Mouse (Mus musculus) intestine, embryonic 14.5 days (tissue): ENCODE data around the gene Cnksr1. TPM values are rescaled to one million over a fixed set of nuclear protein-coding genes. Genes with fewer than 3 reads are reported as not detected.
"Not testable (repeated sequence)": the region's sequence is repeated elsewhere in the genome, so short reads cannot be mapped to it uniquely, and the experiment has no call there.

Experiments used
- ATAC-seq: fragments of 200-750 bp; cut with Nextera tagmentation; replicated peaks from 2 replicates; pipeline ENCODE4 v1.8.0; 2017; ENCODE audit warnings: low read depth, moderate number of reproducible peaks, moderate TSS enrichment, moderate library complexity; ENCODE audit not compliant: low FRiP score, low TSS enrichment
- DNase-seq: peaks from one replicate; pipeline ENCODE4 v3.0.0-alpha.2; 2018; ENCODE audit warnings: low spot score
- H3K27ac ChIP-seq: fragments of 300-500 bp; sonication (generic); 2 replicates; pipeline ENCODE4 v1.5.1; 2014; ENCODE audit warnings: low read depth, mild to moderate bottlenecking, control low read depth
- H3K27me3 ChIP-seq: fragments of 300-500 bp; sonication (generic); replicated peaks from 2 replicates; pipeline ENCODE4 v1.6.1; 2014; ENCODE audit warnings: low read length, control low read depth; ENCODE audit not compliant: control insufficient read depth, insufficient read depth
- H3K36me3 ChIP-seq: fragments of 300-500 bp; sonication (generic); 2 replicates; pipeline ENCODE4 v1.6.1; 2014; ENCODE audit warnings: low read length, control low read depth; ENCODE audit not compliant: control insufficient read depth, insufficient read depth
- H3K4me1 ChIP-seq: fragments of 300-500 bp; sonication (generic); replicated peaks from 2 replicates; pipeline ENCODE4 v1.6.1; 2014; ENCODE audit warnings: low read length, control low read depth, mixed read lengths; ENCODE audit not compliant: control insufficient read depth, insufficient read depth
- H3K4me2 ChIP-seq: fragments of 300-500 bp; sonication (generic); 2 replicates; pipeline ENCODE4 v1.6.1; 2014; ENCODE audit warnings: low read length
- H3K4me3 ChIP-seq: fragments of 300-500 bp; sonication (generic); 2 replicates; pipeline ENCODE4 v1.5.1; 2014; ENCODE audit warnings: low read depth, low read length, control low read depth, mixed read lengths
- H3K9ac ChIP-seq: fragments of 300-500 bp; sonication (generic); 2 replicates; pipeline ENCODE4 v1.6.1; 2014; ENCODE audit warnings: mild to moderate bottlenecking, low read length
- H3K9me3 ChIP-seq: fragments of 300-500 bp; sonication (generic); 2 replicates; pipeline ENCODE4 v1.6.1; 2016; ENCODE audit warnings: low read length, control low read depth; ENCODE audit not compliant: control insufficient read depth
- whole genome bisulfite sequencing: fragments of 180-500 bp; shearing (Covaris S2); extraction: QIAGEN DNeasy Blood & Tissue Kit; methylation state at CpG from one replicate; pipeline ENCODE4 v1.1.7; 2014; 5-methylcytosine and 5-hydroxymethylcytosine counted together
- polyA plus RNA-seq: library from polyadenylated mRNA; unstranded; fragments of >200 nt; fragmentation: Nextera tagmentation; extraction: Ambion mirVana; gene quantifications from 2 replicates; pipeline ENCODE4 v1.2.1, GENCODE M21; 2014

Gene Cnksr1
- polyA plus RNA-seq, 1 experiment from 2014 or later = 7.5 TPM

DNA sequence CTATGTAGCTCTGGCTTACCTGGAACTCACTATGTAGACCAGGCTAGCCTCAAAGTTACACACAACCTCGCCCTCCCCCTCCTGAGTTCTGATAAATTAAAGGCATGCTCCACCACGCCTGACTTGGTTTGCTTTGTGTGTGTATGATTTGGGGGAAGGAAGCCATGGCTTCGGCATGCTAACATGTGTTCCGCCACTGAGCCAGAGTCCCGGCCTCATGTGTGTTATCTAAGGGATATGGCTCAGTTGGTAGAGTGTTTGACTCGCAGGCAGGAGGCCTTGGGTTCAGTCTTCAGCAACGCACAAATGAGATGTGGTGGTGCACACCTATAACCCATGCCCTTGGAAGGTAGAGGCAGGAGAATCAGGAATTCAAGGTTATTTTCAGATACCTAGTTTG is 33.8 kb upstream of the Cnksr1 start:
- 0 out of 2 replicates have a peak, but pooled peaks cover 3% of the 10 kb centered on the region for H3K4me1 ChIP-seq
- no peaks in the 10 kb centered on the region for H3K9me3 ChIP-seq
- no peak overlapping the region for H3K4me3 ChIP-seq
- DNase-seq = no peak
- WGBS = 91% methylated on average over 7 of the region's 7 CpGs
- no peak overlapping the region for H3K4me2 ChIP-seq
- H3K36me3 ChIP-seq = peaks cover 12% of the 10 kb centered on the region; the same call in 1 of the 2 replicates
- H3K27ac ChIP-seq = no peak overlapping the region
- no peak overlapping the region for H3K9ac ChIP-seq
- ATAC-seq = no peak
- H3K27me3 ChIP-seq = no peaks in the 10 kb centered on the region

DNA sequence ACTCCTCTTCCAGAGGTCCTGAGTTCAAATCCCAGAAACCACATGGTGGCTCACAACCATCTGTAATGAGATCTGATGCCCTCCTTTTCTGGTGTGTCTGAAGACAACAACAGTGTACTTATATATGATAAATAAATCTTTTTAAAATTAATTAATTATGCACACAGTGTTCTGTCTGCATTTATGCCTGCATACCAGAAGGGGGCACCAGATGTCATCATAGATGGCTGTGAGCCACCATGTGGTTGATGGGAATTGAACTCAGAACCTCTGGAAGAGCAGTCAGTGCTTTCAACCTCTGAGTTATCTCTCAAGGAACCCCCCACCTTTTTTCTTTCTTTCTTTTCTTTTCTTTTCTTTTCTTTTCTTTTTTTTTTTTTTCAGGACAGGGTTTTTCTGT is 31.4 kb upstream of the Cnksr1 start:
- H3K27ac ChIP-seq, ATAC-seq, H3K4me1 ChIP-seq, H3K9ac ChIP-seq, H3K36me3 ChIP-seq, DNase-seq, H3K4me3 ChIP-seq, H3K9me3 ChIP-seq, H3K27me3 ChIP-seq, H3K4me2 ChIP-seq: not testable (repeated sequence)

DNA sequence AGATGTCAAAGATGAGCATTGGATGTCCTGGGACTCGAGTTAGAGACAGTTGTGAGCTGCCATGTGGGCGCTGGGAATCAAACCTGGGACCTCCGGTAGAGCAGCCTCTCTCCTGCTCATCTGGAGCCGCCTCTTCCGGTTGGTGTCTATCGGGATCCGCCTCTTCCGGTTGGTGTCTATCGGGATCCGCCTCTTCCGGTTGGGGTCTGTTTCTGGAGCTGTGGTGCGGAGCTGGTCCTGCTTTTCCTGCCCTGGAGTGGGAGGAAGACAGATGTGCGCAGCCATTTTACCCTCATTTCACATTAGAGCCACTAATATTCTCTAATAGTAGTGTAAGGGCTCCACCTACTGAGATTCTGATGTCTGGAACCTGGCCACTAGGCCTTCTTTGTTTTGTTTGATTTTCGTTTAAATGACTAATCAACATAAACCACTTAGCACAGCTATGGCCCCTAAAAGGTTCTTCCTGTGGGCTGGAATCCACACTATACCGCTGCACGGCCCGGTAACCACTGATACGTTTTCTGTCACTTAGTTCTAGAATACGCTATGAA is 30.0 kb upstream of the Cnksr1 start:
- 79% methylated on average over 19 of the region's 19 CpGs for WGBS
- DNase-seq = peak; percentile 50
- H3K9ac ChIP-seq = no peak overlapping the region
- no peaks in the 10 kb centered on the region for H3K27me3 ChIP-seq
- no peak overlapping the region for H3K27ac ChIP-seq
- no peak overlapping the region for H3K4me3 ChIP-seq
- H3K4me1 ChIP-seq = 0 out of 2 replicates have a peak, but pooled peaks cover 3% of the 10 kb centered on the region
- no peak overlapping the region for H3K4me2 ChIP-seq
- no peak for ATAC-seq
- H3K36me3 ChIP-seq = no peaks in the 10 kb centered on the region
- H3K9me3 ChIP-seq = no peaks in the 10 kb centered on the region

DNA sequence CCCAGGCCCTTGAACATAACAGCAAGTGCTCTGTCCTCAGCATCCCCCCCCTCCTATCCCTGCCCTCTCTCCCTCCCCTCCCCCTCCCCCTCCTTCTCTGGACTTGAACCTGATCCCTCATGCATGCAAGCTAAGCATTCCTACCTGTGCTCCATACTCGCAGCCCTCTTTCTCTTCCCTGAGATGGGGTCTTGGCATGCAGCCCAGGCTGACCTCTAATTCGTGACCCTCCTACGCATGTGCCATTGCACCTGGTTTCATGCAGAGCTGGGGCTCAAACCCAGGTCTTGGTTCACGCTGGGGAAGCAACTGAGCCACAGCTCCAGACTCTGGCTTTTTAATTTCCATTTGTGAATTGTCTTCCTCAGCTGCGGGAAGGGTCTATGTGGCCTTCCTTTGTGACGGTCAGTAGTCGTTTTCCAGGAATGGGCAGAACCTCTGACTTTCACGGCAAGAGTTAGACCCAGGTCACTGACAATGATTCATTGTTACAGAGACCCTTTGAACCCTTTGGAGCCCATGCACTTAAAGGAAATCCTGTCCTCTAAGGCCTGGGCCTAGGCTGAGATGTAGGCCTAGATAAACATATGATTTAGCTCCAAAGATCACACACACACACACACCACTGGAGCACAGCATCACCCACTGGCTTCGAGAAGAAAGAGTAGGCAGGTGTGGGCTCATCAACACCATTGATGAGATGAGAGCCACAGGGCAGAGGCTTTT is 27.8 kb upstream of the Cnksr1 start:
- no peaks in the 10 kb centered on the region for H3K36me3 ChIP-seq
- no peaks in the 10 kb centered on the region for H3K27me3 ChIP-seq
- H3K9ac ChIP-seq = no peak overlapping the region
- no peak overlapping the region for H3K4me2 ChIP-seq
- 61% methylated on average over 9 of the region's 9 CpGs for WGBS
- no peak overlapping the region for H3K4me3 ChIP-seq
- no peak for DNase-seq
- H3K9me3 ChIP-seq = no peaks in the 10 kb centered on the region
- H3K4me1 ChIP-seq = no peaks in the 10 kb centered on the region
- no peak overlapping the region for H3K27ac ChIP-seq
- ATAC-seq = no peak

DNA sequence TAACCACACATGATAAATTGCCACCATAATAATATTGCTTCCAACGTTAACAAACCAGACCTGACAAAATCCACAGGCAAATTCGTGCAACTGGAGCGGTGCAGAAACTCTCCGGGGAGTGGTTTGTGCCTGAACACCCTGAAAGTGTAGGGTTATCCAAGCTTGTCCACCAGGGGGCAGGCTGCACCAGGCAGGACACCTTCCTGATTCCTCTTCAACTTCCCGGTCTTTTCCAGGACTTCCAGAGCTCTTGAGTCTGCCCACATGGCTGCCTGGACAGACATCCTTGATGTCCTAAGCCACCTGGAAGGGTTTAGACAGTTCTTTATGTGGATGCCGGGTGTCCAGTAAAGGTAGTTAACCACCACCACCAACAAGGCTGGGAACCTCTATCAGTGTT is 25.0 kb upstream of the Cnksr1 start:
- no peak overlapping the region for H3K9ac ChIP-seq
- H3K27ac ChIP-seq = no peak overlapping the region
- H3K4me1 ChIP-seq = no peaks in the 10 kb centered on the region
- no peak overlapping the region for H3K4me2 ChIP-seq
- no peaks in the 10 kb centered on the region for H3K9me3 ChIP-seq
- DNase-seq (no peak), ATAC-seq (no peak)
- no peaks in the 10 kb centered on the region for H3K36me3 ChIP-seq
- H3K27me3 ChIP-seq = no peaks in the 10 kb centered on the region
- 31% methylated on average over 6 of the region's 6 CpGs for WGBS
- H3K4me3 ChIP-seq = no peak overlapping the region

DNA sequence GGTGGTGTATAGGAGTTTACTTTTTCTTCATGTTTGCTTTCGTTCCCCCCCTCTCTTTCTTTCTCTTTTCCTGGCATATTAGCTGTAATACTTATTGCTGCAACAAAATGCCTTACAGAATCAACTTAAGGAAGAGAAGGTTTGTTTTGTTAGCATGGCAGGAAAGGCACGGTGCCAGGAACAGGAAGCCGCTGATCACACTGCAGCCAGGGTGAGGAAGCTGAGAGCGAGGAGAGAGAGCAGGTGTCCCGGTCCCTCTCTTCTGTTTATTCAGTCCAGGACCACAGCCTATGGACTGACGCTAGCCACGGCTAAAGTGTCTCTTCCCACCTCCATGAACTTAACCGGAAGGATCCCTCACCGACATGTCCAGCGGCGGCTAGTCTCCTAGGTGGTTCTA is 20.2 kb upstream of the Cnksr1 start:
- peaks cover 4% of the 10 kb centered on the region; the same call in 1 of the 2 replicates for H3K27me3 ChIP-seq
- no peak overlapping the region for H3K27ac ChIP-seq
- no peaks in the 10 kb centered on the region for H3K36me3 ChIP-seq
- H3K4me2 ChIP-seq = no peak overlapping the region
- H3K9me3 ChIP-seq = no peaks in the 10 kb centered on the region
- no peak for DNase-seq
- H3K9ac ChIP-seq = no peak overlapping the region
- WGBS = 49% methylated on average over 11 of the region's 11 CpGs
- ATAC-seq = no peak
- H3K4me1 ChIP-seq = peaks cover 22% of the 10 kb centered on the region
- H3K4me3 ChIP-seq = no peak overlapping the region

DNA sequence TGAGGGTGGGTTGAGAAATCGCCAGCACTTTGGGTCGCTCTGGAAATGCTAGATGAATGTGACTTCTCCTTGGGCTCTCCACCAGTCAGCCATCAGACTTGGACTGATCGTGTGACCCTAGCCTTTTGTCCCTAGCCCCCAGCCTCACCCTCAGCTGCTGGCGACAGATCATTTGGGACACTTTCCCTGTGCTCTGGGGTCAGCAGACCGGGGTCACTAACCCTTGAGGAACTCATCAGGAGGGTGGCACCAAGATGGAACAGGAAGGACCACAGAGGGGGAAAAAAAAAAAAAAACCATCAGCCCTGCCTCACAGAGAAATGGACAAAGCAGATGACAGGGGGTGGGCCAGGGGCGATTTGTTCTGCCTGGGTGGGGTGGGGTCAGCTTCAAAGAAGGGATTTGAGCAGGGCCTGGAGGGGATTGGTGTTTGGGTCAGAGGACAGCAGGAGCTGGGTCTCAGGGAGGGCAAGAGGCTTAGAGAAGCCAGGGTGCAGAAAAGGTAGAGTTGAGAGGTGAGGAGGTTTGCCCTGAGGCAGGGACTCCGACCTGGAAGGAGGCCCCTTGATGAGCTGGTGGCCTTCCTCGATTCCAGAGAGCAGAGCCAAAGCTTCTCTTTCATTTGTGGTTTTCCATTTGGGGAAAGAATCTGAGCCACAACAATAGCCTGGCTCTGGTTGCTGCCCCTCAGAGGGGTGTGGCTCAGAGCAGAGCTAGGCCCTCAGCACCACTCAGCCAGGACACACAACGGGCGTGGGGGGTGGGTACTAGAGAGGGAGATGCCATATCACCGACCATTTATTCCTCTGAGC is 19.2 kb upstream of the Cnksr1 start:
- Histone ChIP-seq H3K36me3 (no peaks in the 10 kb centered on the region), H3K9me3 (no peaks in the 10 kb centered on the region), H3K4me3 (no peak overlapping the region), H3K27me3 (peaks cover 14% of the 10 kb centered on the region), H3K9ac (no peak overlapping the region), H3K4me1 (peaks cover 29% of the 10 kb centered on the region), H3K27ac (no peak overlapping the region), H3K4me2 (no peak overlapping the region)
- DNase-seq (no peak), ATAC-seq (no peak)
- 34% methylated on average over 11 of the region's 11 CpGs for WGBS

DNA sequence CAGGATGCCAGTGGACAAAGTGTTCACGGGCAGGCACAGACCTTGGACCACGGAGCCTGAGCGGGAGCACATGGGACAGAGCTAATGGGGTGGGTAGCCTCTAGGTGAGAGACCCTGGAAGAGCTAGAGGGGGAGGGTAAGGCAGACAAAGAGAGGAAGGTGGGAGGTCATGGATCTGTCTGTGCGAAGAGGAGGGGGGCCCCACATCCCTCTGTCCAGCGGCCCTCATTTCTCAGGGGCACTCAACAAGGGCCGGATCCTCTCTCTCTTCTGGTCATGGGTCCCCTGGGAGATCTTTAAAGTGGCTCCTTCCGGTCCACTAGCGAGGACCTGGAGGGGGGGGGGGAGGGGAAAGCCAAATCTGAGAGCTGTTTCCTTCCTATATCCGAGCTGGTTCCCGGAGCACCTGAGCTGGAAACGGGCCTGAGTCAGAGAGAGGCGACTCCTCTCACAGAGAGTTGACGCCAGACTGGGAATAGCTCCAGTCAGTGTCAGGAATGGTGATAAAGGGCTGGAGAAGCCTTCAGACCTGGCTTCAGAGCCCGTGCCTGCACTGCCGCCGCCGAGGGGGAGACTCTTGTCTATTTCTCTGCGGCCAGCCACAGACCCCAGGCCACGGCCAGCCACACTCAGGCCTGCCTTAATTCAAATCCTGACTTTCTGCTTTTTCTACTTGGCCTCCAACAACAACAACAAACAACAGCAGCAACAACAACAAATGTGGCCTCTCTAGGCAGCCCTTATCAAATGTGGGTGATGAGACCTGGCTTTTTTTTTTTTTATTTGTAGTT is 18.4 kb upstream of the Cnksr1 start:
- WGBS = 21% methylated on average over 18 of the region's 19 CpGs
- H3K4me2 ChIP-seq = peak overlapping the region; percentile 20
- no peak overlapping the region for H3K27ac ChIP-seq
- DNase-seq (no peak), ATAC-seq (no peak)
- H3K4me3 ChIP-seq = no peak overlapping the region
- no peaks in the 10 kb centered on the region for H3K9me3 ChIP-seq
- peaks cover 37% of the 10 kb centered on the region for H3K4me1 ChIP-seq
- H3K36me3 ChIP-seq = no peaks in the 10 kb centered on the region
- peaks cover 22% of the 10 kb centered on the region for H3K27me3 ChIP-seq
- H3K9ac ChIP-seq = no peak overlapping the region
